Mouse (Mus musculus) neural tube, embryonic 14.5 days (tissue): ENCODE measurements at regions not wholly inside any gene's neighbourhood (a gene's known extent, or its start where the extent isn't known, plus 50 kb on each side); places are given as distances from the start of the nearest gene placed in this dataset.

Experiments
- ATAC-seq: fragments of 200-750 bp; cut with Nextera tagmentation; 2 replicates; pipeline ENCODE4 v1.8.0; 2017; ENCODE audit warnings: low read depth, mild to moderate bottlenecking, moderate TSS enrichment, moderate library complexity
- H3K27ac ChIP-seq: fragments of 300-500 bp; sonication (generic); 2 replicates; pipeline ENCODE4 v1.5.1; 2014; ENCODE audit warnings: low read depth, mild to moderate bottlenecking, control low read depth, low read length, moderate library complexity, mixed read lengths
- H3K27me3 ChIP-seq: fragments of 300-500 bp; sonication (generic); 2 replicates; pipeline ENCODE4 v1.6.1; 2014; ENCODE audit warnings: low read length; ENCODE audit not compliant: control insufficient read depth, insufficient read depth
- H3K36me3 ChIP-seq: fragments of 300-500 bp; sonication (generic); 2 replicates; pipeline ENCODE4 v1.6.1; 2014; ENCODE audit warnings: low read length, mixed read lengths; ENCODE audit not compliant: control insufficient read depth, insufficient read depth
- H3K4me1 ChIP-seq: fragments of 300-500 bp; sonication (generic); 2 replicates; pipeline ENCODE4 v1.6.1; 2014; ENCODE audit warnings: low read length; ENCODE audit not compliant: control insufficient read depth, insufficient read depth
- H3K4me2 ChIP-seq: fragments of 300-500 bp; sonication (generic); 2 replicates; pipeline ENCODE4 v1.6.1; 2014; ENCODE audit warnings: mild to moderate bottlenecking, low read depth, low read length, control low read depth
- H3K4me3 ChIP-seq: fragments of 300-500 bp; sonication (generic); 2 replicates; pipeline ENCODE4 v1.5.1; 2014; ENCODE audit warnings: low read depth, low read length, control low read depth, mixed read lengths
- H3K9ac ChIP-seq: fragments of 300-500 bp; sonication (generic); replicated peaks from 2 replicates; pipeline ENCODE4 v1.6.1; 2014; ENCODE audit warnings: low read depth, mild to moderate bottlenecking, control low read depth, low read length, mixed read lengths
- H3K9me3 ChIP-seq: fragments of 300-500 bp; sonication (generic); 2 replicates; pipeline ENCODE4 v1.6.1; 2016; ENCODE audit warnings: low read length; ENCODE audit not compliant: control insufficient read depth
- WGBS: fragments of 180-500 bp; shearing (Covaris S2); extraction: QIAGEN DNeasy Blood & Tissue Kit; methylation state at CpG from one replicate; pipeline ENCODE4 v1.1.7; 2014; 5-methylcytosine and 5-hydroxymethylcytosine counted together

- Histone ChIP-seq H3K4me1 (no peaks in the 10 kb centered on the region), H3K9me3 (no peaks in the 10 kb centered on the region), H3K27me3 (no peaks in the 10 kb centered on the region), H3K36me3 (no peaks in the 10 kb centered on the region), H3K27ac (no peak overlapping the region), H3K4me3 (no peak overlapping the region), H3K4me2 (no peak overlapping the region), H3K9ac (no peak overlapping the region)
- no peak for ATAC-seq
Measured at GRCm38 (mm10) chr4:95269766-95270165, 217.7 kb upstream of the Jun start.

- no peak for ATAC-seq
- H3K27ac ChIP-seq, result no peak overlapping the region
- H3K36me3 ChIP-seq, result no peaks in the 10 kb centered on the region
- no peaks in the 10 kb centered on the region for H3K4me1 ChIP-seq
- no peaks in the 10 kb centered on the region for H3K27me3 ChIP-seq
- no peak overlapping the region for H3K4me3 ChIP-seq
- H3K9me3 ChIP-seq, result no peaks in the 10 kb centered on the region
- WGBS, result 96% methylated on average over 1 of the region's 1 CpGs
- H3K4me2 ChIP-seq, result no peak overlapping the region
- no peak overlapping the region for H3K9ac ChIP-seq
Measured at GRCm38 (mm10) chr4:95270389-95270788, 218.4 kb upstream of the Jun start.

- 70% methylated on average over 3 of the region's 3 CpGs for WGBS
- no peak overlapping the region for H3K27ac ChIP-seq
- ATAC-seq, result no peak
Measured at GRCm38 (mm10) chr4:95276231-95276630, 224.2 kb upstream of the Jun start.

GRCm38 (mm10) chr4:95277989-95278713 is 226.1 kb upstream of the Jun start:
- Histone ChIP-seq H3K4me1 (peaks cover 4% of the 10 kb centered on the region; the same call in 1 of the 2 replicates), H3K9me3 (no peaks in the 10 kb centered on the region), H3K9ac (no peak overlapping the region), H3K4me2 (no peak overlapping the region), H3K27me3 (no peaks in the 10 kb centered on the region), H3K36me3 (no peaks in the 10 kb centered on the region), H3K27ac (peak overlapping the region; percentile 41; the same call in 1 of the 2 replicates), H3K4me3 (no peak overlapping the region)
- peak; percentile 35; the same call in 1 of the 2 replicates for ATAC-seq
- WGBS, result 24% methylated on average over 11 of the region's 11 CpGs

More at GRCm38 (mm10) chr4:95276231-95276630, 224.2 kb upstream of the Jun start:
- peaks cover 4% of the 10 kb centered on the region; the same call in 1 of the 2 replicates for H3K4me1 ChIP-seq
- H3K9me3 ChIP-seq, result no peaks in the 10 kb centered on the region
- no peak overlapping the region for H3K4me3 ChIP-seq
- H3K36me3 ChIP-seq, result no peaks in the 10 kb centered on the region
- H3K4me2 ChIP-seq, result no peak overlapping the region
- H3K9ac ChIP-seq, result no peak overlapping the region
- H3K27me3 ChIP-seq, result no peaks in the 10 kb centered on the region

GRCm38 (mm10) chr4:95278714-95279095 is 226.7 kb upstream of the Jun start:
- Histone ChIP-seq H3K36me3 (no peaks in the 10 kb centered on the region), H3K4me3 (no peak overlapping the region), H3K4me1 (peaks cover 4% of the 10 kb centered on the region; the same call in 1 of the 2 replicates), H3K9ac (no peak overlapping the region), H3K27me3 (no peaks in the 10 kb centered on the region), H3K4me2 (no peak overlapping the region), H3K9me3 (no peaks in the 10 kb centered on the region), H3K27ac (peak overlapping the region; percentile 41; the same call in 1 of the 2 replicates)
- ATAC-seq, result peak; percentile 71
- 4% methylated on average over 13 of the region's 13 CpGs for WGBS

- Histone ChIP-seq H3K4me1 (peaks cover 4% of the 10 kb centered on the region; the same call in 1 of the 2 replicates), H3K9me3 (no peaks in the 10 kb centered on the region), H3K9ac (no peak overlapping the region), H3K4me2 (no peak overlapping the region), H3K4me3 (no peak overlapping the region), H3K27me3 (no peaks in the 10 kb centered on the region), H3K36me3 (no peaks in the 10 kb centered on the region), H3K27ac (no peak overlapping the region)
- ATAC-seq, result no peak
- 77% methylated on average over 2 of the region's 2 CpGs for WGBS
Measured at GRCm38 (mm10) chr4:95279200-95279599, 227.2 kb upstream of the Jun start.

- ATAC-seq, result no peak
- 67% methylated on average over 3 of the region's 3 CpGs for WGBS
- H3K4me1 ChIP-seq, result peaks cover 4% of the 10 kb centered on the region; the same call in 1 of the 2 replicates
- H3K9me3 ChIP-seq, result no peaks in the 10 kb centered on the region
- no peaks in the 10 kb centered on the region for H3K27me3 ChIP-seq
- H3K36me3 ChIP-seq, result no peaks in the 10 kb centered on the region
- H3K4me3 ChIP-seq, result no peak overlapping the region
- no peak overlapping the region for H3K4me2 ChIP-seq
- H3K9ac ChIP-seq, result no peak overlapping the region
- no peak overlapping the region for H3K27ac ChIP-seq
Measured at GRCm38 (mm10) chr4:95282083-95282482, 230.1 kb upstream of the Jun start.

- H3K4me3 ChIP-seq, result no peak overlapping the region
- no peak overlapping the region for H3K4me2 ChIP-seq
- H3K4me1 ChIP-seq, result no peaks in the 10 kb centered on the region
- no peak for ATAC-seq
- H3K36me3 ChIP-seq, result no peaks in the 10 kb centered on the region
- no peak overlapping the region for H3K9ac ChIP-seq
- H3K27ac ChIP-seq, result no peak overlapping the region
- 69% methylated on average over 2 of the region's 2 CpGs for WGBS
- H3K9me3 ChIP-seq, result no peaks in the 10 kb centered on the region
- no peaks in the 10 kb centered on the region for H3K27me3 ChIP-seq
Measured at GRCm38 (mm10) chr4:95283789-95284188, 231.8 kb upstream of the Jun start.

- H3K4me1 ChIP-seq, result no peaks in the 10 kb centered on the region
- no peak overlapping the region for H3K9ac ChIP-seq
- no peak for ATAC-seq
- no peak overlapping the region for H3K27ac ChIP-seq
- no peak overlapping the region for H3K4me3 ChIP-seq
- 94% methylated on average over 2 of the region's 2 CpGs for WGBS
- no peaks in the 10 kb centered on the region for H3K9me3 ChIP-seq
- H3K36me3 ChIP-seq, result no peaks in the 10 kb centered on the region
- H3K4me2 ChIP-seq, result no peak overlapping the region
- H3K27me3 ChIP-seq, result no peaks in the 10 kb centered on the region
Measured at GRCm38 (mm10) chr4:95284192-95284591, 232.2 kb upstream of the Jun start.
